Mouse (Mus musculus): ENCODE measurements around the gene Nkx2-4. TPM values are rescaled to one million over a fixed set of nuclear protein-coding genes. Genes with fewer than 3 reads are reported as not detected.

Nkx2-4 gene
- total RNA-seq (2021), result not detected
- long read RNA-seq, result 0 reads

DNA sequence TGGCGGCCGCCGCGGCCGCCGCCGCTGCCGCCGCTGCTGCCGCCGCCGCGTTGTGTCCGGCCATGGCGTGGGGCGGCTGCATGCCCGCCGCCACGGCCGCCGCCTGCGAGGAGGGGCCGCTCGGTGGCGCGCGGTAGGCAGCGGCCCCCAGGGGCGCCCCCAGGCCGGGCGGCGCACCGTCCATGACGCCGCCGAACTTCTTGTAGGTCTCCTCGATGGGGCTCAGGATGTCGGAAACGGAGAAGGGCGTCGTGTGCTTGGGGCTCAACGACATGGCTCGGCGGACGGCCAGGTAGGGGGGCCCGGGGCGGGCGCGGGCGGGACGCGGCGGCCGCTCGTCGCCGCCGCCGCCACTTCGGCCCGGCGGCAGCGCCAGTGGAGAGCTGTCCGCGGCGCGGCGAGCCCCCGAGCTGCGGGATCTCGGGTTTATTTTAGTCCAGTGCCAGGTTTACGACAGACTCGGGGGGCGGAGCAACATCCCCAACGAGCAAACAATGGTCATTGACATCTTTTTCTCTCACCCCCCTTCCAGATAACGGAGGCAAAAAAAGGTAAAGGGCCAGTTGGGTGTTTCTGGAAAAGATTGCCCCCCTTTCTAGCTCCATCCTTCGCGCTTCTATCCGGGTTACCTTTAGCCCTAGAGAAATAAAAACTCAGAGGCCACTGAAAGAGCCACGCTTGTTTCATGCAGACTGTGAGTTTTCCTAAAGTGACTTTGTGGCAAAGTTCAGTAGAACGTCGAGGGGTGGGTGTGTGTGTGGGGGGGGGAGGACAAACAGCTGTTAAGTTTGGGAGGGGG, at the start of gene Nkx2-4:
Gene Nkx2-4 (minus strand): TSS at position 374 of the 799 bp plus-strand sequence.
- no peak for DNase-seq (ENCODE audit: low spot score in 2 of 2)

DNA sequence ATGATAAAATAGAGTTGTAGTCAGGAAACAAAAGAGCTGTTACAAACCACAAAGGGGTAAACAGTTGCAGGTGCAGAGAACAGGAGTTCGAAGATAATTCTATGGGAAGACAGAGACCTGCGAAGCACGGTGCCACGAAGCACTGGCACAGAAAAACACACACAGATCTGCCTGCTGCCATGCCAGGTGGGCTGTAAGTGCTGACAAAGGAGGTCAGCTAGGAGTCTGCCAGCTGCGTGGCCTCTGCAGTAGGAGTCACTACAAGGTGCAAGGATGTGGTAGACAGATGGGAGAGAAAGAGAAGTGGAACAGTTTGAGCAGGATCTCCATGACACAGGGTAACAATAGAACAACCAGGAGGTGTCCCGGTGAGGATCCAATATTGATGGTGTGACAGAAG, 42.1 kb upstream of the Nkx2-4 start:
- DNase-seq (ENCODE audit: low spot score in 2 of 2), result no peak

DNA sequence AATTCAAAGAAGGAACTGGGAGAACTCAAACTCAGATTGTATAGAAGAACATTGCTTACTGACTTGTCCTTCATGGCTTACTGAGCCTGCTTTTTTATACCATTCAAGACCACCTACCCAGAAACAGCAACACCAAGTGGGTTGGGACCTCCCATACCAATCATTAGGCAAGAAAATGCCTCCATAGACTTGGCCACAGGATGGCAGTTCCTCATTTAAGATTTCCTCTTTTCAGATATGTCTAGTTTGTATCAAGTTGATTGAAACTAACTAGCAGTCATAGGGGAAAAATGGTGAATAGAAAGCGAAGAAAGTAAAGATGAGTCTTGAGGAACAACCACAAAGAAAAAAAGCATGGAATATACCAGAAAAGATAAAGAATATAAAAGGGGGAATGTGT, 34.5 kb upstream of the Nkx2-4 start:
- DNase-seq (ENCODE audit: low spot score in 2 of 2), result no peak

DNA sequence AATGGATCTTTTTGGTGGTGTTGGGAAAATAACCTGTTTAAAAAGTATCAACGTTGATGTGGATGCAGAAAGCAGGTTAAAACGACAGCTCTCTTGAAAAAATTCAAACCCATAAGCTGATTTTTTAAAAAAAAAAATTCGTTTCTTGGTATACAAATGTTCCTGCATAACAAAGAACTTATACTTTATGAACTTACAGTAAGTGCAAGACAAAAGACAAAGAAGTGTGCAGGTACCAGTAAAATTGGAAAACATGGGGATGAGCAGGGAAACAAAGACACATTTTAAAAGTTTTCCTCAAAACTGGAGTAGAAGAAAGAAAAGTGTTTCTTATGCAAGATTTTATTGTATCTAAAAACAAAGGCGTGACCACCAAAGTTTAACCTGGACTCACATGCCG, 1.2 kb upstream of the Nkx2-4 start:
- DNase-seq (ENCODE audit: low spot score in 2 of 2), result no peak

DNA sequence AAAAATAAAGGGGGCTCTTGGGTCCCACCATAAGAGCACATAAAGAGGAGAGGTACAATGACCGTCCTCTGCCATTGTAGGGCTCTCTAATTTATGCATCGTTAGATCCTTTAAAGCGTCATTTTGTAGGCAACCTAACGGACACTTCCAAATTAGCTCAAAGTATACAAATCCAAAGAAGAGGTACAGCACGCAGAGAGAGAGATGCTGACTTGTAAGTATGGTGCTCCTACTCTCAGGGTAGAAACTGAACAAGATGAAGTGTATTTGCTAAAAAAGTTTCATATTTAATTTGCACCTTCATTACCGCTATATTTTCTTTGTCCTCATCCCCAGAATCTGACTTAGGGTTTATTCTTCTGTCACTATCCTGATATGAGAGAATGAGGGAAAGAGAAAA, 692 bp upstream of the Nkx2-4 start:
- no peak for DNase-seq (ENCODE audit: low spot score in 2 of 2)

DNA sequence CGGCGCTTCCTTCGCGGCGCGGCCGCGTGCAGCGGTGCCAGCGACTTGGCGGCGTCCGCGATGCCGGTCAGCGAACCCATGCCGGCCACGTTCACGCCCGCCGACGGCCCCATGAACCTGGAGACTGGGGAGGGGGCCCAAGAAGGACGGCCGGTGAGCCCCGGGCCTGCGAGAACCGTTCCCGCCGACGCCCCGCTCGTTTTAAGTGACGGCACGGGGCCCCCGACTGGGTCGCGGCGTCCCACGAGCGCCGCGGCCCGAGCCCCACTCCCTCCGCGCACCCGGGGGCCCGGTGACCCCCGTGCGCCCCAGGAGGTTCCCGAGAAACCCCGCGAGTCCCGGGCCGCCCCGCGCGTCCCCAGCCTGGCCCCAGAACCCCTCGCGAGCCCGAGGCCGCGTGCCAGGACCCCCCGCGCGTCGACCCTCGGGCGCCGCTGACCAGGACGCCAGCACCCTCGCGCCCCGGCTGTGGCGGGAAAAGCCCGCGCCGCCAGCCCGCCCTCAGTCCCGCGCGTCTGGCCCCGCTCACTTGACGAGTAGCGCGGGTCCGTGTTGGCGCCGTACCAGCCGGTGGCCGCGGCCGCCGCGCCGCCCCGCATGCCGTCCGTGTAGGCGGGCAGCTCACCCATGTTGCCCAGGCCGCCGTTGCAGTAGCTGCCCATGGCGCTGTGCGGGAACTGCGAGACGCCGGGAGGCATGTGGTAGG, 726 bp downstream of the Nkx2-4 start:
- no peak for DNase-seq (ENCODE audit: low spot score in 2 of 2)

DNA sequence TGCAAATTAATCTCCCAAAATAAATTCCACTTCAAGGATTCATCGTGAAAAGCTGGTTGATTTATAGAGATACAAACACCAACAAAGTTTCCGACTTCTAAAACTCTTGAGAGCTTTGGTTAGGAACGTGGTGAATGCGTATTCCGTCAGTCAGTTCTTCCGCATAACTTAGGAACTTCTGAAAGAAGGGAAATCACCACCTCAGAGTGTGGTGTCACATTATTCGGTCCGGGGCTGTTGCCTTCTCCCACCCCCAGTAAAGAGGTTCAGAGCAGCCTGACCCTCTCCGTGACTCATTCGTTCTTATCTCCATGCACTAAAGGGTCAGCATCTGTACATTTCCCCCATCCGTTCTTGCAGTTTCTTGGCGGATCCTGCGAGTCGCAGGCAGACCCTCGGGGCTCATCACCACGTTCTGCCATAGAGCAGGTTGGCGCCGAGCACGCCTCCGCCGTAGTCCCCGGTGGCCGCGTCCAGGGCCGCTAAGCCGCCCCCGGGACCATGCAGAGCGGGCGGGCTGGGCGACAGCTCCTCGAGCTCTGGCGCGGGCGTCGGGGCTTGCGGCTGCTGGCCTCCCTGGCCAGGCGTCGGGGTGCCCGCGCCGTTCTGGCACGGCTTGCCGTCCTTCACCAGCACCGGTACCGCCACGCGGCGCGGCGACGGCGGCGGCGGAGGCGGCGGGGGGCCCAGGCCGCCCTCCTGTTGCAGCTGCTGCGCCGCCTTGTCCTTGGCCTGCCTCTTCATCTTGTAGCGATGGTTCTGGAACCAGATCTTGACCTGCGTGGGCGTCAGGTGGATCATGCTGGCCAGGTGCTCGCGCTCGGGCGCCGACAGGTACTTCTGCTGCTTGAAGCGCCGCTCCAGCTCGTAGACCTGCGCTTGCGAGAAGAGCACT, 1.5 kb downstream of the Nkx2-4 start:
- peak in 1 of 2 experiments; percentile 6 for DNase-seq (ENCODE audit: low spot score in 2 of 2)

DNA sequence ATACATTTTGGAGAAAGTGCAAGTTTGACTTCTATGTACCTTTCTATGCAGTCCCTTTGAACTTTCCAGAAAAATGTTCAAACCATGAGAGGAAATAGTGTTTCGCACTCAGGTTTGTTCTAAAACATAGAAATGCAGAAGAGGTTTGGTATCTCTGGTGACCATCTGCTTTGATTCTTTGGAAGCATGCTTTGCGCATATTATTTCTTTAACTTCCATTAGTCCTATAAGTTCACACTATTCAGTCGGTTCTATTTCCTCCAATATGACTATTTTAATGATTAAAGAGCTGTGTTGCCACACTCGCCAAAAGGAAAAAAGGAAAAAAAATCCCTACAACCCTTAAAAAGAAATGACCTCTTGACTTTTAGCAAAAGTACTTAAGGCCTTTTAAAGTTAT, 2.9 kb downstream of the Nkx2-4 start:
- no peak for DNase-seq (ENCODE audit: low spot score in 2 of 2)

DNA sequence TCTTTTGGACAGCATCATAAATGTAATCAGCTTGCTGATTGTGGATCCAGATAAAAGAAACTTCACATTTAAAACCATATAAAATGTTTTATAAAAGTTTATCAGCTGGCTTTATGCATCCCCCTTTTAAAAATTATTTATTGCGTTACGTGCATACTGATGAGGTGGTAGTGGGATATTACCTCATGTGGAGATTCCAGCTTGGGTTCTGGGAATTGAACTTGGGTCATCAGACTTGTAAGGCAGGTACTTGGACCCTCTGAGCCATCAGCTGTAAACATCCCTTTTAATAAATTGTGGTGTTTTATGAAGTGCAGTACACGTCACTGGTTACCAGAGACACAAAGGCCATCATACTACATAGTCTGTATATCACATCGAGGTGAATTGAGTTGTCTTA, 10.8 kb downstream of the Nkx2-4 start:
- no peak for DNase-seq (ENCODE audit: low spot score in 2 of 2)

DNA sequence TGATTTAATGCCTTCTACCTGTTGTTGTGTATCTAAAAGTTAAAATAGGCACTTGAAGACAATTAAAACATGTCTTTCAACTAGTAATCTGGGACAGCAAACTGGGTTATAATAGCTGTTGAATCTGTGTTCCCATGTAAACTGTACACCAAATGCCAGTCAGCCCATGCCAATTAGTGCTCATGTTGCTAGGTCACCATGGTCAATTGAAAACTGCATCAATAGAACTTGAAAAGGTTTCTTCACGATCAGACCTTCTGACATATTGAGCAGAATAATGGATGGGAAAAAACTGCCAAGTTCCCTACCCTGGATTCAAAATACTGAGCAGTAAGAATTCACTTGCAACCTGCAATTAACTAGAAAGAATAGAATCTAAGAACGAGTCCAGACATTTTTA, 11.3 kb downstream of the Nkx2-4 start:
- no peak for DNase-seq (ENCODE audit: low spot score in 2 of 2)

DNA sequence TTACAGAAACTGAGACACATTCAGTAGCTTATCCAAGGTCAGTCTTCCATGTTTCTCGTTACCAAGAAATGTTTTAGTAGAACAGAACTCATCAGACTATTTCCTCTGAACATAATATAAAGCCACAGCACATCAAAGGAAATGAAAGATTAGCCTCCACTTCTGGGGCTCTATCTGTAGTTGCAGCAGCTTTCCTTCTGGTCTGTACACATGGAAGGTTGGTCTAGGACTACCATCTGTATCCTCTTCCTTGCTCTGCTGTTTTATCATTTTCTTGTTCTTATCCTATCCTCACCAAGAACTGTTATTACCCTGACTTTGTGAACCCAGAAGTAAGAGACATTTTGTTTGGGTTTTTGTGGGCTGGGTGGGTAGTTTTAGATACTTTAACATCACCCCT, 14.9 kb downstream of the Nkx2-4 start:
- no peak for DNase-seq (ENCODE audit: low spot score in 2 of 2)

DNA sequence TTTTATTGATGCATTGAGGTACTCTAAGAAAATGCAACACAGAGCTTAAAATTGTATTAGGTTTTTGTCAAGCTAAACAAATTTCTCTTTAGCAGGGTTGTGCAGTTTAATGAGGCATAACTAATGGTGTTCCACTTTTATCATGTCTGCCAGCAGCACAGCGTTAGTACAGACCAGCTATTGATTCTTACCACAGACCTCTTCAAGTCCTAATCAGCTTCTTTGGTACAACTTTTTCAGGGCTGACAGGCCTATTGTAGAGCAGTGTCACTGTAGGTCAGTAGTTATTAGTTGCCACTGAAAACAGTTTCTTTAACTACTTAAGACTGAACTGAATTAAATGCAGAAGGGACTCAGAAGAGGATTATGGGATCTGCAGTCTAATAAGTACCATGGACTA, 16.2 kb downstream of the Nkx2-4 start:
- DNase-seq (ENCODE audit: low spot score in 2 of 2), result no peak

DNA sequence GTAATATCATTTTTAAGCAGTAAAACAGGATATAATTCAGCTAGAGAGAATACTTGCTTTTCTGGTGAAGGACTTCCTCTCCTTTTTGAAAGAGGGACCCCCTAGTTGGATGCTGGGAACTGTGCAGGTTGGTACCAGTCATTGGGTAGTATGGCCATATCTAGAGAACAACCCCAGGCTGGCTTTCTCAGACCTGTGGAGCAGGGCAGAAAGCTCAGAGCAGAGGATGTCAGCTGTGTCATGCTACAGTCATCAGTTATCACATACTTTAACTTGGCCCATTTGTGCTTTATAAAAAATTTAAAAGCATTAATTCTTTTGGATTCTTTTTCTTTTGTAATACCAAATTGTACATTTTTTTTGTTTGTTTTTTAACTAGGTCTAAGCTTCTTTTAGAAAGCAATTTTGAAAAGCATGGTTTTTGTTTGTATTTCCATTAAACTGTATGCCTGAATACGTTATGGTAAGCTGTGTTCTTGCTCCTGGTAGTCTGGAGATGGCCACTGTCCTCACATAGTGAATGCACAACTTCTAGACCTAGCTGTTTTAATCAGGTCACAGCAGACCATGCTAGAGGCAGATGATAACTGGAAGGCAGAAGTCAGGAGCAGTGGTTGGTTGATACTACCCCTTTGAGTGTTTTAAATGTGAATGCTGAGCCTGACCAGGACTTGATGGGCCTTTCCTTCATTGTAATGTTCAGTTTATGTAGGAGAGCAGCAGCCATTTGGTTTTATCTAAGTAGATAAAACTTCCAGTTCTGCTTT, 17.6 kb downstream of the Nkx2-4 start:
- no peak for DNase-seq (ENCODE audit: low spot score in 2 of 2)

DNA sequence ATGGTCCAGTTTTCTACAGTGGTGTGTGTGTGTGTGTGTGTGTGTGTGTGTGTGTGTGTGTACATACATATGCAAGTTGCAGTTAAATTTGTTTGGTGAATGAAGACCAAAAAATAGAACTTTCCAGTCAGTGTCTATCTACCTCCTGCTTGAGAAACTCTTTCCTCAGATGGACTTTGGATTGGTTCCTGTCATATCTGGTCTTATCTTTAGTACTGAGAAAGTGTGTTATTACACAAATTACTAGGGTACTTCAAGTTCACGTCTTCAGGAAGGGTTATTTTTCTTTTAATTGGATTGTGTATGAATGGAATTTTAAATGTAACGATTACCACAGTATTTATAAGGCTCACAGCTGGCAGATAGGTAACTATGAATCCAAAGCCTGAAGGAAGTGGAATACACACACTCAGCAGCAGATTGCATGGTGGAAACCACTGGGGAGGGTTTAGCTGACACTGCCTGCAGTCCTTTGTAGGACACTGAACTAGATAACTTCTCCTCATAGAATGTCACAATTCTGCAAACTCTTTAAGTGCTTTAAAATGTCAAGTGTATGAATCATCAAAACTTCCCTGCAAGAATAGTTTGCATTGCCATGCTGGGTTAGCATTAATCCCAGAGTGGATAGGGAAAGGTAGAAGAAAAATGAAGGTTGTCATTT, 31.9 kb downstream of the Nkx2-4 start:
- DNase-seq (ENCODE audit: low spot score in 2 of 2), result no peak

DNA sequence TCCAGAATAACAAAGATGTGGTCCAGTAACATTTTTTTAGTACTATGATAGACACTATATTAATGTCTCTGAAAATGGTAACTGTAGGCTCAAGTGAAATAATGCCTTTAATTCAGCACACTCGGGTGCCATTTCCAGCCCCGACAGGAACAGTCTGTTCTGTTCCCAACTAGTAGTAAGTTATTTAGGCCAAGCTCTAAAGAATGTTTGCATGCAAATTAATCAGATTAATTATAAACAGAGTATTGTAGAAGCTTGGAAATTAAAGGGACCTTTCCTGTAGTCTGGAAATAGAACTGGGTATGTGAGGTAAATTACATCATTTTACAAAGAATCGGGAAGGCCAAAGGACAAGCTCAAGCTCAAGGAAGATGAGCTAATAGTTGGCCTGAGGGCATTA, 38.2 kb downstream of the Nkx2-4 start:
- DNase-seq (ENCODE audit: low spot score in 2 of 2), result peak in 1 of 2 experiments; percentile 21

DNA sequence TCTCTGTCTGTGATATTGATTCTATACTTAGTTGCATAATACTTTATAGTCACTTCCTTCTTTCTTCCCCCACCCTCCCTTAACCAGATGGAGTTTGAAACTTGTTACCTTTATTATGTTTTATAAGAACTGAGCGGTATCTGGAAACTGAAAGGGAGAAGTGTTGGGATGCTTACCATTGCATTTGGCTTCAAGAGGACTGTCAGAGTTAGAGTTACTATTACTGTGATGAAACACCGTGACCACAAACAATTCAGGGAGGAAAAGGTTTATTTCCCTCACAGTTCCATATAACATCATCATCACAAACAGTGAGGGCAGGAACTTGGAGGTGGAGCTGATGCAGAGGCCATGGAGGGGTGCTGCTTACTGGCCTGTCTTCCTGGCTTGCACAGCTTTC, 49.4 kb downstream of the Nkx2-4 start:
- DNase-seq (ENCODE audit: low spot score in 2 of 2), result no peak
